Mouse (Mus musculus) heart, postnatal 10 days (tissue): Measurements from ENCODE around the gene Fyn. TPM values are rescaled to one million over a fixed set of nuclear protein-coding genes. Genes with fewer than 3 reads are reported as not detected.
A peak's percentile ranks its signal among the peaks of the same experiment; 100 is the strongest.

ENCODE experiments used
- DNase-seq, 2 experiments: peaks; one replicate each; pipeline ENCODE4 v3.0.0; 2021
- intact Hi-C: fragments of 180-260 bp; cut with DNase I; formaldehyde crosslinking; loops from one replicate; pipeline ENCODE4 v1.15.1; 2025
- total RNA-seq, 2 experiments: library from RNA; stranded (reverse); gene quantifications; 2 replicates each; pipeline ENCODE4 v1.2.3; 2021

Fyn gene
- total RNA-seq, 2 experiments from 2014 or later, result 52.2 to 55.5 TPM

GRCm38 (mm10) chr10:39377219-39377618 lies 8.6 kb downstream of the Fyn start:
- intact Hi-C loops, result no loop called here
- DNase-seq, result no peak

- intact Hi-C loops, result no loop called here
- no peak for DNase-seq
These were observed 9.5 kb downstream of the Fyn start for GRCm38 (mm10) chr10:39378025-39378603.

- no peak for DNase-seq
- intact Hi-C loops, result no loop called here
These were observed 10.6 kb downstream of the Fyn start for GRCm38 (mm10) chr10:39379287-39379686.

- intact Hi-C loops, result no loop called here
- no peak for DNase-seq
These were observed 11.2 kb downstream of the Fyn start for GRCm38 (mm10) chr10:39379721-39380370.

- no peak for DNase-seq
- intact Hi-C loops, result no loop called here
These were observed 16.6 kb downstream of the Fyn start for GRCm38 (mm10) chr10:39385259-39385658.

- peak in 1 of 2 experiments; percentile 46 for DNase-seq
- intact Hi-C loops, result no loop called here
These were observed 17.5 kb downstream of the Fyn start for GRCm38 (mm10) chr10:39386203-39386602.

- intact Hi-C loops, result no loop called here
- DNase-seq, result no peak
These were observed 18.4 kb downstream of the Fyn start for GRCm38 (mm10) chr10:39387024-39387423.

- DNase-seq, result no peak
- intact Hi-C loops, result no loop called here
These were observed 18.9 kb downstream of the Fyn start for GRCm38 (mm10) chr10:39387556-39387955.

GRCm38 (mm10) chr10:39388144-39388543 lies 19.5 kb downstream of the Fyn start:
- peak in 1 of 2 experiments; percentile 50 for DNase-seq
- intact Hi-C loops, result no loop called here

- intact Hi-C loops, result no loop called here
- DNase-seq, result peak in 1 of 2 experiments; percentile 53
These were observed 20.8 kb downstream of the Fyn start for GRCm38 (mm10) chr10:39389451-39389891.

- intact Hi-C loops, result no loop called here
These were observed 21.9 kb downstream of the Fyn start for GRCm38 (mm10) chr10:39390541-39390940.

GRCm38 (mm10) chr10:39392900-39393483 lies 24.3 kb downstream of the Fyn start:
- intact Hi-C loops, result no loop called here
- DNase-seq, result no peak

More at GRCm38 (mm10) chr10:39390541-39390940, 21.9 kb downstream of the Fyn start:
- DNase-seq, result no peak

- DNase-seq, result no peak
- intact Hi-C loops, result no loop called here
These were observed 26.9 kb downstream of the Fyn start for GRCm38 (mm10) chr10:39395544-39395943.

GRCm38 (mm10) chr10:39398924-39399323 lies 30.3 kb downstream of the Fyn start:
- no peak for DNase-seq
- intact Hi-C loops, result no loop called here

GRCm38 (mm10) chr10:39400155-39400554 lies 31.5 kb downstream of the Fyn start:
- intact Hi-C loops, result no loop called here

GRCm38 (mm10) chr10:39402487-39402886 lies 33.8 kb downstream of the Fyn start:
- intact Hi-C loops, result no loop called here
- DNase-seq, result no peak

More at GRCm38 (mm10) chr10:39400155-39400554, 31.5 kb downstream of the Fyn start:
- no peak for DNase-seq

- peak in 1 of 2 experiments; percentile 48 for DNase-seq
- intact Hi-C loops, result no loop called here
These were observed 35.1 kb downstream of the Fyn start for GRCm38 (mm10) chr10:39403706-39404105.

GRCm38 (mm10) chr10:39404175-39404574 lies 35.5 kb downstream of the Fyn start:
- intact Hi-C loops, result no loop called here
- no peak for DNase-seq

- intact Hi-C loops, result no loop called here
- peak in 1 of 2 experiments; percentile 23 for DNase-seq
These were observed 37.5 kb downstream of the Fyn start for GRCm38 (mm10) chr10:39405982-39406797.

- intact Hi-C loops, result no loop called here
These were observed 38.1 kb downstream of the Fyn start for GRCm38 (mm10) chr10:39406798-39407189.

GRCm38 (mm10) chr10:39407553-39407952 lies 38.9 kb downstream of the Fyn start:
- no peak for DNase-seq
- intact Hi-C loops, result no loop called here

More at GRCm38 (mm10) chr10:39406798-39407189, 38.1 kb downstream of the Fyn start:
- peak in 1 of 2 experiments; percentile 16 for DNase-seq
